Mouse (Mus musculus): ENCODE measurements around the gene Fam208b.

The Fam208b gene

GRCm38 (mm10) chr13:3610795-3611438 is at the start of gene Fam208b:
Fam208b (minus strand) TSS chr13:3611108.
- peak; percentile 97 for DNase-seq

DNA sequence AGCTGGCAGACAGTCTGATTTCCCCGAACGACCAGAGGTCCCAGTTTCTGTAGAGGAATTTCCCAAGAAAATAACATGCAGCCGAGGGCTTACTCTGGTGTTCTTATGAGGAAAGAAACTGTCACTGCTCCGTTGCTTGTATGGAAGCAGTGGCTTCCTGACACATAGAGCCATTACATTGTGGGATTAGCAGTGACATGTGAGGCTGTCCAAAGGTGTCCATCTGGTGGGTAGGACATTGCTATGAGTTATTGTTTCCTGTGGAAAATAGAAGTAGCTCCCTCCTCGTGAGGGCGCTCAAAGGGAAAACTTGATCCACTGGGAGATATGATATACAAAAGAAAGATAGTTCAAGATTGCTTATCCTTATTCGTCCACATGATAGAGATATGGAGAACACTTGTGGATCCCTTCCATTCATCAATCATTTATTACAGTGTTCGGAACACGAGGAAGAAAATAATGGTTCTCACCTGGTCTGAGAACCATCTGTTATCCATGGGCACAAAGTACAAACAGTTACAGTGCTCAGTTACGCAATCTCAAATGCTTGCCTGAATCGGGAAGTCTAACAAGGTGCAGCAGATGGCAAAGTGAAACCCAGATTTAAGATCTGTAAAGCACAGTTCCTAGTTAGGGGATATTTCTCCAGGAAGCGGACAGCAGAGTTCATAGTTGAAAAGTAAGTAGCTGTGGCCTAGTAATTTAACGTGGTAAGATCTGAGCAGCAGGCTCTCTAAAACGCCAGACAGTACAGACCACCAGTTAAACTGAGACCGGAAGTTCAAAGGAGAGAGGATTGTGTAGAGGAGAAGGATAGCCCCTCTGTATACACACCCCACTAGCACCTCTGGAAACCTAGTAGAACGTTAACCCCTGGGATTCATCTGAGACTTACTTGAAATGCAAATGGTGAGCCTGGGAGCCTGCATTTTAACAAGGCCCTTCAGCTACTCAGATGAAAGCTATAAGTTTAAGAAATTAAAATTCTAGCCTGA is 48.6 kb upstream of the Fam208b start:
- DNase-seq = no peak

DNA sequence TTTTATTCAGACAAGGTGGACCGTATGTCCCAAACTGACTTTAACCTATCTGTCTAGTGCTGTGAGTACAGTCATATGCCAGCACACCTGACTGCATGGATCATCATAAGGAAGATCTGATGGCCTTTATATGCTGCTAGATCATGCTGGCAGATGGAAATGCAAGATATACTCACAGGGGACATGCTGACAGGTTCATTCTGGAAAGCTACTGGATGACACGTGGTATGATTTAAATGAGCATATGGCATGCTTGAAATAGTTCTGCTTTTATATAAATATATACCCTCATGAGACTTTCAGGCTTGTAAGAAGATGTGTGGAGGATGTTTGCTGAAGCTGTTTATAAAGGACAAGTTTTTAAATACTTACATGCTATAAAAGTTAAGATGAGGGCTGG is 43.5 kb upstream of the Fam208b start:
- no peak for DNase-seq

DNA sequence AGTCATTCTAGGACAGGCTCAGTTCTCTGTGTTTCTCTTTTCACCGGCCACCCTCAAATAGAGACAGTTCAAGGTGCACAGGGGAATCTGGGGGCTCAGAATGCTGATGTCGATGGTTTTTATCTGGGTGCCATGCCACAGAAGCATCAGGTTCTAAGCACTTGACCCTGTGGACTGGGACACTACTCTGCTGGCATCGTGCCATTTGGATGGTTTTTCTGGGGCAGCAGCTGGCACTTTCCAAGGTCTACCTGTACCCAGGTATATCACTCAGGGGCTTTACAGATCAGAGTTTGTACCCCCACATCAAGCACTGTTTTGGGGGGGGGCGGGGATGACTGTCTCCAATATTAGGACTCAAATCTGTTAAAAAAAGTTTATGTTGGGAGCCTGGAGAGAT is 39.7 kb upstream of the Fam208b start:
- DNase-seq = no peak

- no peak for DNase-seq
Measured at GRCm38 (mm10) chr13:3646566-3646965, 35.7 kb upstream of the Fam208b start.

- no peak for DNase-seq
Measured at GRCm38 (mm10) chr13:3645919-3646318, 35.0 kb upstream of the Fam208b start.

- no peak for DNase-seq
Measured at GRCm38 (mm10) chr13:3644871-3645270, 34.0 kb upstream of the Fam208b start.

GRCm38 (mm10) chr13:3642538-3642937 is 31.6 kb upstream of the Fam208b start:
- DNase-seq = no peak

DNA sequence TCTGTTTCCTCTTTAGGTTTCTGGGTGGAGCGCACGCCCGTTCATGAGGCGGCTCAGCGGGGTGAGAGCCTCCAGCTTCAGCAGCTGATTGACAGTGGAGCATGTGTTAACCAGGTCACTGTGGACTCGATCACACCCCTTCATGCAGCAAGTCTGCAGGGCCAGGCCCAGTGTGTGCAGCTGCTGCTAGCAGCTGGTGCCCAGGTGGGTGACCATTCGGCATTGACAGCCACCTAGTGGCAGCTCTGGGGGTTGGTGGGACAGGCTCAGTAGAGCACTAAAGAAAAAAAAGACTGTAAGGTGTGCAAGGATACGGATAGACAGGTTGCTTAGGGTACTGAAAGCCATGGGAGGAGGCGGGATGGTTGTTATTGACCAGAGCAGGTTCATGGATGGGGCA is 31.1 kb upstream of the Fam208b start:
- peak; percentile 77 for DNase-seq

DNA sequence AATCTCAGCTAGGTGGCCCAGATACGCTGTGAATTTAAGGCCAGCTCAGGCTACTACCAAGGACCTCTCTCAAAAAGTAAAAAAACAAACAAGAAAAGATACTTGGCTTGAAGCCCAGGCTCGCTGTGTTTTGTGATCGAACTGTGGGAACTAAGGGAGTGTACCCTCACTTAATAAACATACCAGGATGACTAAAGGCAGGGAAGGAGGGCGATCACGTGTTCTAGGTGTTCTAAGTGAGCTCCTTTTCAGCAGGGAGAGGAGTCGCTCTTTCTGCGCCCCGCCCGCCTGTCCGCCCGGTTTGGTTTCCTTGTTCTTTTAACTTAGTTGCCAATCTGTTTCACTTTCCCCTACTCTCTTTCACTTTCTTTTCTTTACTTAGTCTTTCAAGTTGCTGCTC is 25.9 kb upstream of the Fam208b start:
- DNase-seq = peak; percentile 56

- DNase-seq = no peak
Measured at GRCm38 (mm10) chr13:3635076-3635475, 24.2 kb upstream of the Fam208b start.

DNA sequence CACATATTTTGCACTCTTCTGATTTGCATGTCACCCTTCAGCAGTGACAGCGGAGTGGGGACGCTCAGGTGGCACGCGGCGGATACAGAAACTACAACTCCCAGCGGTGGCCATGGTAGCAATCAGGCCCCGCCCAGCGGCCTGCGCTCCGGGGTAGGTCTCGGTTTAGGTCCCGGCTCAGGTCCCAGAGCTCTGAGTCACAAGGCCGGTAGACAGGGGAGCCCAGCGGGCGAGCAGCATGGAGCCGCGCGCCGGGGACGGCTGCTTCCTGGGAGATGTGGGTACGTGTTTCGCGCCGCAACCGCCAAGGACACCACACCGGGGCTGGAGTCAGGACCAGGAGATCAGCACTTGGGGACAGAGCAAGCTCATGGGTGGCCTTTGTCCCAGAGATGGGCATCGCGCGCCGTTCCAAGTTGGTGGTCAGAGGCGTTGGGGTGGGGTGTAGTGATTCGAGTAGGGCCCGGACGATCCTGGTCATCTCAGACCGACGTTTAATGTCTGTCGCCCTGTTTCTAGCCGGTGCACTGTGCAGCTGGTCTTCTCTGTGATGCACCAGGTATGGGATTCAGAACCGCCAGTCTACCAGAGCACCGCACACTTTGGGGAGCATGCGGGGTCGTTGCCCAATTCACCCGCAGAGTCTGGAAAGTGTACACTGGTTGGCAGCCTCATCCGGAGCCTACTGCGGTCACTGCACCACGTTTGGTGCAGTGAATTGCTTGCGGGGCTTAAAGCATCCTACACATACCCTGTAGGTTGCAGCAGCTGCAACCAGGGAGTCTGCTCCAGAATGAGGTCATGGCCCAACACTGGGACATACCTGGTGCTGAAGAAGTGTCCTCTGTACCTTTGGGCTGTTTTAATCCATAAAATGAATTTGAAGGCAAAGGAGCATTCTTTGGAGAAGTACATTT is 23.2 kb upstream of the Fam208b start, which contains the start of gene Asb13:
TSS of gene Asb13 (plus strand) at position 138 of the 917 bp plus-strand sequence.
- DNase-seq = peak; percentile 91

DNA sequence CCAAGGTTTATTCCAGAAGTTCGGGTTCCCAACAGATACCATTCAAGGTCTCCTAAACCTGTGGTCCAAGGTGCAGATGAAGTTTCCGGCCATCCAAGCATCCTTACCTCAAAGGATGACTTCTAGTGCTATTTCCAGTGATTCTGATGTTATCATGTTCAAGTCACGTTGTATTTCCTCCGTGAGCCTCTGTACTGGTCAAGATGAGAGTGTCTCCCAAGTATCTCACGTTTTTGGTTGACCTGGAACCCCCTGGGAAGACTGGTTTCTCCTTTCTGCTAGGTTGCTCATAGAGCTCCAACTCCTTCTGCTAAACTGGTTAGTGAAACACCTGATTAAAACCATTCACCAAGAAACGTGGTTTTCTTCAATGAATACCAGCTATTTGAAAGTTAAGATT is 22.2 kb upstream of the Fam208b start:
- DNase-seq = no peak

GRCm38 (mm10) chr13:3632551-3632950 is 21.6 kb upstream of the Fam208b start:
- DNase-seq = no peak

- no peak for DNase-seq
Measured at GRCm38 (mm10) chr13:3628102-3628501, 17.2 kb upstream of the Fam208b start.

- DNase-seq = no peak
Measured at GRCm38 (mm10) chr13:3627139-3627538, 16.2 kb upstream of the Fam208b start.

DNA sequence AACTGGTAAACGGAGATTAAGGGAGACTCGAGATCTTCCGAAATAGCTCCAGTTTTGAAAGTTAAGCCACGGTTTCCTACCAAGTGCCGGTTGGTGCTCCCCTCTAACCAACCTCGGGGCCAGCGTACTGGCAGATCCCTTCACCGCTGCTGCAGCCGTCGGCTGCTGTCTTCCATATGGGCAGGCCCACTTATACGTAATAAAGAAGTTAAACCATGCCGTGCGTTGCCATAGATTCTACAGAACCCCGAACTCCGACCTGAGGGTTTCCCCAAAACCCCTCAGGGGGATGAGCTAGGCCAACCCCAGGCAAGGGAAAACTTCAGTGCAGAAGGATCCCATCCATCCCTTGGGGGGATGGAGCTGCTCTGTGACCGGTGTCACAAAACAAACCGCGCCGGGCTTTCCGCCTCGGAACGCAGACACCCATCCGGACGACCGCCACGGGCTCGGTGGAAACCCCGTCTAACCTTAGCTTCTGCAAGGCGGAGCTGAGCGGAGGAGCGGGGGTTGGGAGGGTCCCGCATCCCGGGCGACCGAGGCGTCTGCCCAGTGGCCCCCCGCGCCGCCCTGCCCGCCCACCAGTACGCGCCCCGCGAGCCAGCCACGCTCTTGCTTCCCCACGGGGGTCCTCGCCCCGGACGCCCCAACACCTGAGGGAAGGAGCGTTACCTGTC is 652 bp downstream of the Fam208b start:
- DNase-seq = peak; percentile 72

DNA sequence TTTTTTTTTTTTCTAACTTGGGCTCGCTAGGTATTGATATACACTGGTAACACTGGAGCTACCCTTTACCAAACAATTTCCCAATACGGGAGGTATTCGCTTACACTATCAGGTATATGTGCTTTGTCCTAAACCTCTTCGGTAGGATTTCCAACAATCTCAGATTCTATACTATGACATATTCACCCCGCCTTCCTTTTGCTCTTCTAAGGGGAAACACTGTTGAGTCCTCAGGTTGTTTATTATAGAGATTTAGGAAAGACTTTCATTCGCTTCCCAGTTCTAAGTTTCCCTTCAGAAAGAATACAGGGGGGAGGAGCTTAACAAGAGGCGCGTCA is 1.2 kb downstream of the Fam208b start:
- no peak for DNase-seq

GRCm38 (mm10) chr13:3596232-3596631 is 14.7 kb downstream of the Fam208b start:
- no peak for DNase-seq

- no peak for DNase-seq
Measured at GRCm38 (mm10) chr13:3594311-3594710, 16.6 kb downstream of the Fam208b start.

DNA sequence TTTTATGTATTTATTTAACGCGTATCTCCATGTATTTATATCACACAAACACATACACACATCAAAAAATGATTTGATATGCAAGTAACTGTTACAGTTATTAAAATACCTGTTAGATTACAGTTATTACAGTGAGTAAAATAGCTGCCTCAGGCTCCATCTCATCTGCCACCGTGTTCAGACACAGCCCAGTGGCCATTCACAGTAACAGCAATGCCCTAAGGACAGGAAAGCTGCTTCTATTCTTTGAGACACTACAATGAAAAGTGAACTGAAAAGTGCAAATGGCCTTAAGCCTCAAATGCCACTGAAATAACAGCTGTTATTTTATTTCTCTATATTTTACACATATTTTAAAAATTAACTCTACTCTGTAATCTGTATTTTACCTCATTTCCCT is 20.1 kb downstream of the Fam208b start:
- DNase-seq = no peak

- no peak for DNase-seq
Measured at GRCm38 (mm10) chr13:3563953-3564352, 47.0 kb downstream of the Fam208b start.

All from thymus, postnatal 4 days (tissue).